In genomic region chr13:101879561-101880081, GRCm38 (mm10) we compare ENCODE assay signal across 16 mouse cellular contexts.
DNase-seq lines count a peak whose midpoint lies in the region; ATAC-seq and TF ChIP-seq lines count a peak whose summit lies in the region.
"Had no signal": no experiment of that assay in that cellular context is flagged by ENCODE, and none has a peak within 500 bp of the region (broad histone marks: within the 10 kb centered on the region; RNA-seq: fewer than 3 reads in every experiment).

No protein-coding gene starts in this region.

- no peaks in the 10 kb centered on the region for H3K27me3 ChIP-seq in heart, adult 2 months (ENCODE audit: control insufficient read depth, insufficient read depth, low read length)
- H3K27me3 ChIP-seq in heart, embryonic 11.5 days (ENCODE audit: control insufficient read depth, insufficient read depth, low read length): no peaks in the 10 kb centered on the region
- no peaks in the 10 kb centered on the region for H3K27me3 ChIP-seq in midbrain, embryonic 10.5 days (ENCODE audit: low read depth, poor library complexity, severe bottlenecking)
- H3K27me3 ChIP-seq in kidney, embryonic 14.5 days (ENCODE audit: control insufficient read depth, insufficient read depth, low read length): no peaks in the 10 kb centered on the region
- H3K27me3 ChIP-seq: heart, embryonic 13.5 days; limb, embryonic 13.5 days; midbrain, embryonic 12.5 days; neural tube, embryonic 12.5 days had no signal

- DNase-seq in heart, adult 2 months: peak; percentile 14 to 28
- DNase-seq in 3T3-L1 (ENCODE audit: low read depth, low spot score): peak; percentile 93
- DNase-seq in adrenal gland, adult 8-10 months: peak; percentile 84
- peak; percentile 50 to 57 for DNase-seq in heart, adult 9 months (ENCODE audit: low spot score in 2 of 2)
- no peak for DNase-seq in midbrain, embryonic 10.5 days (ENCODE audit: low spot score)
- DNase-seq in left cerebral cortex, adult 18-20 months (ENCODE audit: low spot score in 2 of 2): no peak
- DNase-seq: cerebellum, adult 11 months; kidney, adult 8-10 months; right cerebral cortex, adult 18-20 months had no signal

- TF ChIP-seq CTCF in heart, adult 2 months (IDR thresholded peaks at IDR 0.05): no peak

- 63% methylated on average over 8 of the region's 8 CpGs for WGBS in heart, adult 2 months
- WGBS in heart, embryonic 11.5 days (ENCODE audit: insufficient replicate concordance): 73% methylated on average over 8 of the region's 8 CpGs
- 85% methylated on average over 8 of the region's 8 CpGs for WGBS in midbrain, embryonic 10.5 days
- 59% methylated on average over 8 of the region's 8 CpGs for WGBS in kidney, embryonic 14.5 days

- H3K79me2 ChIP-seq in heart, adult 2 months (replicated peaks; ENCODE audit: control insufficient read depth, insufficient read depth, low read length): no peaks in the 10 kb centered on the region

- no peak overlapping the region for H3K9ac ChIP-seq in heart, adult 2 months (ENCODE audit: low read depth, low read length)
- no peak overlapping the region for H3K9ac ChIP-seq in heart, embryonic 11.5 days (ENCODE audit: low read depth, low read length)
- H3K9ac ChIP-seq in kidney, embryonic 14.5 days (ENCODE audit: low read depth, low read length): no peak overlapping the region
- H3K9ac ChIP-seq: heart, embryonic 13.5 days; hindbrain, embryonic 14.5 days; limb, embryonic 13.5 days; midbrain, embryonic 12.5 days; neural tube, embryonic 12.5 days had no signal

- no peak for ATAC-seq in heart, embryonic 11.5 days (replicated peaks; ENCODE audit: insufficient number of reproducible peaks, low FRiP score, low TSS enrichment)
- ATAC-seq in kidney, embryonic 14.5 days (ENCODE audit: low FRiP score, low TSS enrichment): no peak

- TF ChIP-seq EP300 in heart, adult 2 months (IDR thresholded peaks at IDR 0.05; ENCODE audit: insufficient read depth, low read depth, low read length): no peak

- TF ChIP-seq POLR2A in heart, adult 2 months (IDR thresholded peaks at IDR 0.05; ENCODE audit: insufficient read depth, low read depth, low read length): no peak

- H3K4me1 ChIP-seq in heart, adult 2 months (ENCODE audit: control insufficient read depth, insufficient read depth, low read length): no peaks in the 10 kb centered on the region
- H3K4me1 ChIP-seq in heart, embryonic 11.5 days (ENCODE audit: control insufficient read depth, insufficient read depth, low read length): no peaks in the 10 kb centered on the region
- no peaks in the 10 kb centered on the region for H3K4me1 ChIP-seq in midbrain, embryonic 10.5 days
- no peaks in the 10 kb centered on the region for H3K4me1 ChIP-seq in kidney, embryonic 14.5 days (ENCODE audit: control insufficient read depth, insufficient read depth, low read length)
- H3K4me1 ChIP-seq: heart, embryonic 13.5 days; limb, embryonic 13.5 days; midbrain, embryonic 12.5 days; neural tube, embryonic 12.5 days had no signal

- intact Hi-C loops in heart, adult 2 months (cut with DNase I): no loop called here

- H3K36me3 ChIP-seq in heart, adult 2 months (ENCODE audit: control insufficient read depth, insufficient read depth, low read length): no peaks in the 10 kb centered on the region
- no peaks in the 10 kb centered on the region for H3K36me3 ChIP-seq in heart, embryonic 11.5 days (ENCODE audit: control insufficient read depth, insufficient read depth, low read length)
- no peaks in the 10 kb centered on the region for H3K36me3 ChIP-seq in midbrain, embryonic 10.5 days
- no peaks in the 10 kb centered on the region for H3K36me3 ChIP-seq in kidney, embryonic 14.5 days (ENCODE audit: control insufficient read depth, insufficient read depth, low read length)
- H3K36me3 ChIP-seq: heart, embryonic 13.5 days; limb, embryonic 13.5 days; midbrain, embryonic 12.5 days; neural tube, embryonic 12.5 days had no signal

- H3K4me2 ChIP-seq in heart, embryonic 11.5 days: no peak overlapping the region
- no peak overlapping the region for H3K4me2 ChIP-seq in kidney, embryonic 14.5 days (replicated peaks; ENCODE audit: low read depth, low read length)
- H3K4me2 ChIP-seq: heart, embryonic 13.5 days; hindbrain, embryonic 14.5 days; limb, embryonic 13.5 days; midbrain, embryonic 12.5 days; neural tube, embryonic 12.5 days had no signal

- no peaks in the 10 kb centered on the region for H3K9me3 ChIP-seq in heart, embryonic 11.5 days (replicated peaks; ENCODE audit: control insufficient read depth, low read length)
- no peaks in the 10 kb centered on the region for H3K9me3 ChIP-seq in midbrain, embryonic 10.5 days (replicated peaks)
- H3K9me3 ChIP-seq in kidney, embryonic 14.5 days (ENCODE audit: control insufficient read depth, low read length): no peaks in the 10 kb centered on the region
- H3K9me3 ChIP-seq: heart, embryonic 13.5 days; midbrain, embryonic 12.5 days; neural tube, embryonic 12.5 days had no signal

- peak overlapping the region; percentile 6 for H3K27ac ChIP-seq in heart, adult 2 months
- H3K27ac ChIP-seq in heart, embryonic 11.5 days (ENCODE audit: low read depth, low read length): no peak overlapping the region
- no peak overlapping the region for H3K27ac ChIP-seq in midbrain, embryonic 10.5 days (replicated peaks)
- no peak overlapping the region for H3K27ac ChIP-seq in kidney, embryonic 14.5 days (ENCODE audit: low read depth, low read length)
- H3K27ac ChIP-seq: heart, embryonic 13.5 days; hindbrain, embryonic 14.5 days; limb, embryonic 13.5 days; midbrain, embryonic 12.5 days; neural tube, embryonic 12.5 days had no signal

- no peak overlapping the region for H3K4me3 ChIP-seq in heart, adult 2 months
- H3K4me3 ChIP-seq in heart, embryonic 11.5 days (ENCODE audit: low read depth, low read length): no peak overlapping the region
- no peak overlapping the region for H3K4me3 ChIP-seq in midbrain, embryonic 10.5 days
- H3K4me3 ChIP-seq in kidney, embryonic 14.5 days (ENCODE audit: low read length): no peak overlapping the region
- H3K4me3 ChIP-seq: heart, embryonic 13.5 days; limb, embryonic 13.5 days; midbrain, embryonic 12.5 days; neural tube, embryonic 12.5 days had no signal

Comparison
In these comparisons a context has a peak if more than half of its experiments do, and no peak if none do; other contexts are left out.
1. DNase-seq: peak in heart, adult 2 months (2 of 2), 3T3-L1 (single experiment), adrenal gland, adult 8-10 months (single experiment) and heart, adult 9 months (2 of 2); none in midbrain, embryonic 10.5 days (single experiment) and left cerebral cortex, adult 18-20 months (0 of 2).